Mouse (Mus musculus) brain, embryonic 18.5 days (tissue): Measurements from ENCODE around the gene Gpr179.
"Not testable (repeated sequence)": the region's sequence is repeated elsewhere in the genome, so short reads cannot be mapped to it uniquely, and the experiment has no call there.

ENCODE experiments used
- DNase-seq: peaks from one replicate; pipeline ENCODE4 v3.0.0-alpha.2; 2012; ENCODE audit warnings: low read depth, low spot score

Gpr179 gene

GRCm38 (mm10) chr11:97352027-97352684, at the start of gene Gpr179:
Gene Gpr179, minus strand, starts transcription at chr11:97352077.
- DNase-seq: no peak

- no peak for DNase-seq
Observed at GRCm38 (mm10) chr11:97401082-97401481, 49.2 kb upstream of the Gpr179 start.

GRCm38 (mm10) chr11:97399958-97400710, 48.3 kb upstream of the Gpr179 start:
- DNase-seq: no peak

- no peak for DNase-seq
Observed at GRCm38 (mm10) chr11:97398506-97398905, 46.6 kb upstream of the Gpr179 start.

- no peak for DNase-seq
Observed at GRCm38 (mm10) chr11:97394146-97394545, 42.3 kb upstream of the Gpr179 start.

- no peak for DNase-seq
Observed at GRCm38 (mm10) chr11:97393658-97394057, 41.8 kb upstream of the Gpr179 start.

- no peak for DNase-seq
Observed at GRCm38 (mm10) chr11:97389127-97389526, 37.2 kb upstream of the Gpr179 start.

GRCm38 (mm10) chr11:97387811-97388210, 35.9 kb upstream of the Gpr179 start:
- no peak for DNase-seq

- no peak for DNase-seq
Observed at GRCm38 (mm10) chr11:97383764-97384163, 31.9 kb upstream of the Gpr179 start.

GRCm38 (mm10) chr11:97383017-97383416, 31.1 kb upstream of the Gpr179 start:
- DNase-seq: no peak

GRCm38 (mm10) chr11:97380036-97380435, 28.2 kb upstream of the Gpr179 start:
- DNase-seq: no peak

GRCm38 (mm10) chr11:97373402-97373801, 21.5 kb upstream of the Gpr179 start:
- no peak for DNase-seq

GRCm38 (mm10) chr11:97372159-97372864, 20.4 kb upstream of the Gpr179 start:
- DNase-seq: no peak

- no peak for DNase-seq
Observed at GRCm38 (mm10) chr11:97370329-97371091, 18.6 kb upstream of the Gpr179 start.

- DNase-seq: no peak
Observed at GRCm38 (mm10) chr11:97368501-97368900, 16.6 kb upstream of the Gpr179 start.

- DNase-seq: no peak
Observed at GRCm38 (mm10) chr11:97365556-97365955, 13.7 kb upstream of the Gpr179 start.

GRCm38 (mm10) chr11:97363644-97363995, 11.7 kb upstream of the Gpr179 start:
- no peak for DNase-seq

- DNase-seq: no peak
Observed at GRCm38 (mm10) chr11:97362943-97363643, 11.2 kb upstream of the Gpr179 start.

GRCm38 (mm10) chr11:97362649-97362942, 10.7 kb upstream of the Gpr179 start:
- no peak for DNase-seq

GRCm38 (mm10) chr11:97361948-97362648, 10.2 kb upstream of the Gpr179 start, which contains the start of gene Socs7:
Gene Socs7, plus strand, starts transcription at chr11:97362551.
- peak; percentile 89 for DNase-seq

- not testable (repeated sequence) for DNase-seq
Observed at GRCm38 (mm10) chr11:97357663-97358062, 5.8 kb upstream of the Gpr179 start.
